Mouse (Mus musculus): Measurements from ENCODE around the gene Foxp1.

GRCm38 (mm10) chr6:99360581-99360980 lies 161.9 kb downstream of the Foxp1 start:
- TF ChIP-seq CTCF (IDR thresholded peaks at IDR 0.05; ENCODE audit: low read depth) (no peak), EP300 (IDR thresholded peaks at IDR 0.05; ENCODE audit: low read depth) (no peak)
